Mouse (Mus musculus): ENCODE measurements at regions not wholly inside any gene's neighbourhood (a gene's known extent, or its start where the extent isn't known, plus 50 kb on each side); places are given as distances from the start of the nearest gene placed in this dataset.

- Histone ChIP-seq H3K4me1 (ENCODE audit: control insufficient read depth in 2 of 2, insufficient read depth in 2 of 2, low read length in 2 of 2, poor library complexity in 1 of 2) (peaks cover 3 to 4% of the 10 kb centered on the region in 2 experiments; a peak in 1 of 4 replicates), H3K27ac (ENCODE audit: insufficient read depth, low read depth, low read length, poor library complexity, severe bottlenecking) (no peak overlapping the region), H3K36me3 (ENCODE audit: control insufficient read depth, insufficient read depth, low read length, poor library complexity, severe bottlenecking) (no peaks in the 10 kb centered on the region), H3K9ac (ENCODE audit: insufficient read depth, low read depth, low read length, poor library complexity, severe bottlenecking) (no peak overlapping the region), H3K9me3 (ENCODE audit: control insufficient read depth, insufficient read depth, low read depth, low read length) (no peaks in the 10 kb centered on the region), H3K4me3 (ENCODE audit: insufficient read depth in 1 of 2, low read depth in 1 of 2, low read length in 2 of 2, poor library complexity in 1 of 2, severe bottlenecking in 1 of 2) (no peak overlapping the region)
- TF ChIP-seq MAFK (IDR thresholded peaks at IDR 0.05; ENCODE audit: insufficient read depth, low read depth, low read length) (no peak), CHD2 (IDR thresholded peaks at IDR 0.05; ENCODE audit: low read depth, low read length) (no peak), ZNF384 (IDR thresholded peaks at IDR 0.05; ENCODE audit: low read depth, low read length) (no peak), HCFC1 (IDR thresholded peaks at IDR 0.05; ENCODE audit: borderline replicate concordance, insufficient read depth, low read length) (no peak), ZC3H11A (IDR thresholded peaks at IDR 0.05; ENCODE audit: borderline replicate concordance, low read depth, low read length) (no peak)
- no peak for DNase-seq (ENCODE audit: low read depth, low spot score)
- in situ Hi-C loops (cut with MboI; ENCODE audit: low sequenced_read_pairs in 2 of 2, unreplicated experiment in 2 of 2), result no loop called here
Measured at GRCm38 (mm10) chr12:69442321-69442720, 70.1 kb upstream of the Gm9887 start.

GRCm38 (mm10) chr12:69441764-69442163, 69.5 kb upstream of the Gm9887 start:
- Histone ChIP-seq H3K4me3 (ENCODE audit: insufficient read depth in 1 of 2, low read depth in 1 of 2, low read length in 2 of 2, poor library complexity in 1 of 2, severe bottlenecking in 1 of 2) (no peak overlapping the region), H3K27ac (ENCODE audit: insufficient read depth, low read depth, low read length, poor library complexity, severe bottlenecking) (no peak overlapping the region), H3K9ac (ENCODE audit: insufficient read depth, low read depth, low read length, poor library complexity, severe bottlenecking) (no peak overlapping the region), H3K9me3 (ENCODE audit: control insufficient read depth, insufficient read depth, low read depth, low read length) (no peaks in the 10 kb centered on the region), H3K36me3 (ENCODE audit: control insufficient read depth, insufficient read depth, low read length, poor library complexity, severe bottlenecking) (no peaks in the 10 kb centered on the region), H3K4me1 (ENCODE audit: control insufficient read depth in 2 of 2, insufficient read depth in 2 of 2, low read length in 2 of 2, poor library complexity in 1 of 2) (peaks cover 2 to 3% of the 10 kb centered on the region in 2 experiments; a peak in 1 of 4 replicates)
- TF ChIP-seq ZNF384 (IDR thresholded peaks at IDR 0.05; ENCODE audit: low read depth, low read length) (no peak), MAFK (IDR thresholded peaks at IDR 0.05; ENCODE audit: insufficient read depth, low read depth, low read length) (no peak), CHD2 (IDR thresholded peaks at IDR 0.05; ENCODE audit: low read depth, low read length) (no peak), HCFC1 (IDR thresholded peaks at IDR 0.05; ENCODE audit: borderline replicate concordance, insufficient read depth, low read length) (no peak), ZC3H11A (IDR thresholded peaks at IDR 0.05; ENCODE audit: borderline replicate concordance, low read depth, low read length) (no peak)
- no peak for DNase-seq (ENCODE audit: low read depth, low spot score)
- in situ Hi-C loops (cut with MboI; ENCODE audit: low sequenced_read_pairs in 2 of 2, unreplicated experiment in 2 of 2), result no loop called here

GRCm38 (mm10) chr12:69438271-69438670, 66.0 kb upstream of the Gm9887 start:
- TF ChIP-seq HCFC1 (IDR thresholded peaks at IDR 0.05; ENCODE audit: borderline replicate concordance, insufficient read depth, low read length) (no peak), ZNF384 (IDR thresholded peaks at IDR 0.05; ENCODE audit: low read depth, low read length) (0 out of 2 replicates have a peak, but pooled peaks have one; percentile 21)
- Histone ChIP-seq H3K9ac (ENCODE audit: insufficient read depth, low read depth, low read length, poor library complexity, severe bottlenecking) (no peak overlapping the region), H3K4me3 (ENCODE audit: insufficient read depth in 1 of 2, low read depth in 1 of 2, low read length in 2 of 2, poor library complexity in 1 of 2, severe bottlenecking in 1 of 2) (no peak overlapping the region), H3K4me1 (ENCODE audit: control insufficient read depth in 2 of 2, insufficient read depth in 2 of 2, low read length in 2 of 2, poor library complexity in 1 of 2) (peaks cover 0 to 4% of the 10 kb centered on the region in 2 experiments; a peak in 1 of 4 replicates), H3K36me3 (ENCODE audit: control insufficient read depth, insufficient read depth, low read length, poor library complexity, severe bottlenecking) (no peaks in the 10 kb centered on the region), H3K9me3 (ENCODE audit: control insufficient read depth, insufficient read depth, low read depth, low read length) (no peaks in the 10 kb centered on the region), H3K27ac (ENCODE audit: insufficient read depth, low read depth, low read length, poor library complexity, severe bottlenecking) (no peak overlapping the region)
- DNase-seq (ENCODE audit: low read depth, low spot score), result no peak
- in situ Hi-C loops (cut with MboI; ENCODE audit: low sequenced_read_pairs in 2 of 2, unreplicated experiment in 2 of 2), result no loop called here

GRCm38 (mm10) chr12:69436839-69437501, 64.7 kb upstream of the Gm9887 start:
- peak; percentile 89 for TF ChIP-seq ZNF384 (IDR thresholded peaks at IDR 0.05; ENCODE audit: low read depth, low read length)
- no peak for TF ChIP-seq CHD2 (IDR thresholded peaks at IDR 0.05; ENCODE audit: low read depth, low read length)
- TF ChIP-seq ZC3H11A (IDR thresholded peaks at IDR 0.05; ENCODE audit: borderline replicate concordance, low read depth, low read length), result no peak
- TF ChIP-seq MAFK (IDR thresholded peaks at IDR 0.05; ENCODE audit: insufficient read depth, low read depth, low read length), result no peak
- TF ChIP-seq HCFC1 (IDR thresholded peaks at IDR 0.05; ENCODE audit: borderline replicate concordance, insufficient read depth, low read length), result no peak
- Histone ChIP-seq H3K27ac (ENCODE audit: insufficient read depth, low read depth, low read length, poor library complexity, severe bottlenecking) (no peak overlapping the region; the same call in 1 of the 2 replicates), H3K9ac (ENCODE audit: insufficient read depth, low read depth, low read length, poor library complexity, severe bottlenecking) (no peak overlapping the region), H3K36me3 (ENCODE audit: control insufficient read depth, insufficient read depth, low read length, poor library complexity, severe bottlenecking) (no peaks in the 10 kb centered on the region), H3K4me3 (ENCODE audit: insufficient read depth in 1 of 2, low read depth in 1 of 2, low read length in 2 of 2, poor library complexity in 1 of 2, severe bottlenecking in 1 of 2) (no peak overlapping the region), H3K9me3 (ENCODE audit: control insufficient read depth, insufficient read depth, low read depth, low read length) (no peaks in the 10 kb centered on the region), H3K4me1 (ENCODE audit: control insufficient read depth in 2 of 2, insufficient read depth in 2 of 2, low read length in 2 of 2, poor library complexity in 1 of 2) (peaks cover 0 to 4% of the 10 kb centered on the region in 2 experiments; a peak in 1 of 4 replicates)
- in situ Hi-C loops (cut with MboI; ENCODE audit: low sequenced_read_pairs in 2 of 2, unreplicated experiment in 2 of 2), result no loop called here
- no peak for DNase-seq (ENCODE audit: low read depth, low spot score)

All from ES-E14 (cell line).